Mouse (Mus musculus) CH12.LX (cell line): Measurements from ENCODE around the gene Crtc1. TPM values are rescaled to one million over a fixed set of nuclear protein-coding genes. Genes with fewer than 3 reads are reported as not detected.

Experiments
- DNase-seq: peaks from one replicate; pipeline ENCODE4 v3.0.0-alpha.2; 2013; ENCODE audit errors: extremely low read depth
- H3K27ac ChIP-seq: 2 replicates; pipeline ENCODE4 v1.5.1; 2012; ENCODE audit warnings: low read depth, mild to moderate bottlenecking, control low read depth, moderate library complexity; ENCODE audit not compliant: insufficient read depth
- H3K27me3 ChIP-seq: replicated peaks from 2 replicates; pipeline ENCODE3; 2012; ENCODE audit warnings: inconsistent platforms
- H3K36me3 ChIP-seq, 2 experiments: replicated peaks in 1 of 2; 2 replicates each; pipeline versions ENCODE3 to v1.6.1; 2012; ENCODE audit warnings: inconsistent platforms in 1 of 2, low read length in 1 of 2, mild to moderate bottlenecking in 1 of 2, mixed read lengths in 1 of 2, moderate library complexity in 1 of 2; ENCODE audit not compliant: control insufficient read depth in 1 of 2, insufficient read depth in 1 of 2
- H3K4me1 ChIP-seq, 2 experiments: 2 replicates each; pipeline ENCODE4 v1.6.1; 2012; ENCODE audit warnings: inconsistent platforms in 1 of 2, moderate library complexity in 1 of 2; ENCODE audit not compliant: insufficient read depth in 2 of 2, control insufficient read depth in 1 of 2
- H3K4me2 ChIP-seq: 2 replicates; pipeline ENCODE4 v1.6.1; 2012; ENCODE audit warnings: low read depth, mild to moderate bottlenecking, control low read depth; ENCODE audit not compliant: poor library complexity, insufficient read depth, severe bottlenecking
- H3K4me3 ChIP-seq, 3 experiments: fragments of 150-350 bp in 1 of 3; sonication (generic) in 1 of 3; replicated peaks in 1 of 3; 2 replicates each; pipeline versions ENCODE3 to v1.5.1; 2011 to 2012; ENCODE audit warnings: low read depth in 2 of 3, low read length in 2 of 3, mild to moderate bottlenecking in 2 of 3, moderate library complexity in 2 of 3, control low read depth in 1 of 3, improper control_type of control experiment in 1 of 3, inconsistent platforms in 1 of 3, mixed read lengths in 1 of 3; ENCODE audit not compliant: poor library complexity in 1 of 3
- H3K79me2 ChIP-seq: replicated peaks from 2 replicates; pipeline ENCODE4 v1.6.1; 2012; ENCODE audit warnings: mild to moderate bottlenecking, moderate library complexity; ENCODE audit not compliant: control insufficient read depth, poor library complexity, insufficient read depth, severe bottlenecking; ENCODE audit errors: extremely low read depth
- H3K9ac ChIP-seq: 2 replicates; pipeline ENCODE4 v1.6.1; 2012; ENCODE audit warnings: low read depth, mild to moderate bottlenecking, control low read depth, moderate library complexity; ENCODE audit not compliant: insufficient read depth
- H3K9me3 ChIP-seq: replicated peaks from 2 replicates; pipeline ENCODE3; 2012; ENCODE audit warnings: low read length, inconsistent platforms, mixed read lengths
- CHD1 ChIP-seq: IDR thresholded peaks from 2 replicates; pipeline ENCODE4 v1.6.1; 2012; ENCODE audit warnings: low read depth, low read length, improper control_type of control experiment, inconsistent platforms
- CHD2 ChIP-seq: IDR thresholded peaks from 2 replicates; pipeline ENCODE4 v1.6.1; 2011; ENCODE audit warnings: low read length, improper control_type of control experiment
- CTCF ChIP-seq, 2 experiments: IDR thresholded peaks in 1 of 2; conservative IDR thresholded peaks in 1 of 2; 2 replicates each; pipeline ENCODE4 v1.5.1; 2011 to 2012; ENCODE audit warnings: low read depth in 2 of 2, low read length in 2 of 2, improper control_type of control experiment in 1 of 2, inconsistent platforms in 1 of 2, mild to moderate bottlenecking in 1 of 2, moderate library complexity in 1 of 2
- ELF1 ChIP-seq: IDR thresholded peaks from 2 replicates; pipeline ENCODE4 v1.6.1; 2014; ENCODE audit warnings: low read depth, mild to moderate bottlenecking, inconsistent platforms, low read length, improper control_type of control experiment
- ETS1 ChIP-seq: conservative IDR thresholded peaks from 2 replicates; pipeline ENCODE4 v1.6.1; 2012; ENCODE audit warnings: low read depth, mild to moderate bottlenecking, inconsistent platforms, low read length, improper control_type of control experiment, moderate library complexity
- GABPA ChIP-seq: IDR thresholded peaks from 2 replicates; pipeline ENCODE4 v1.6.1; 2012; ENCODE audit warnings: low read depth, low read length, improper control_type of control experiment, inconsistent platforms; ENCODE audit not compliant: insufficient replicate concordance
- HCFC1 ChIP-seq: IDR thresholded peaks from 2 replicates; pipeline ENCODE4 v1.6.1; 2012; ENCODE audit warnings: low read depth, mild to moderate bottlenecking, inconsistent platforms, low read length, improper control_type of control experiment
- IRF4 ChIP-seq: IDR thresholded peaks from 2 replicates; pipeline ENCODE4 v1.6.1; 2014; ENCODE audit warnings: low read depth, mild to moderate bottlenecking, inconsistent platforms, low read length, improper control_type of control experiment
- JUN ChIP-seq: IDR thresholded peaks from 2 replicates; pipeline ENCODE4 v1.6.1; 2011; ENCODE audit warnings: low read depth, mild to moderate bottlenecking, low read length, improper control_type of control experiment, moderate library complexity; ENCODE audit not compliant: insufficient read depth
- JUND ChIP-seq: conservative IDR thresholded peaks from 2 replicates; pipeline ENCODE4 v1.6.1; 2011; ENCODE audit warnings: low read depth, low read length, improper control_type of control experiment
- KAT2A ChIP-seq: IDR thresholded peaks from 2 replicates; pipeline ENCODE4 v1.6.1; 2012; ENCODE audit warnings: low read length, improper control_type of control experiment, inconsistent platforms; ENCODE audit not compliant: insufficient replicate concordance
- MAFK ChIP-seq: IDR thresholded peaks from 2 replicates; pipeline ENCODE4 v1.6.1; 2011; ENCODE audit warnings: low read length, improper control_type of control experiment; ENCODE audit not compliant: insufficient replicate concordance
- MAX ChIP-seq: IDR thresholded peaks from 2 replicates; pipeline ENCODE4 v1.6.1; 2011; ENCODE audit warnings: low read length, improper control_type of control experiment
- MEF2A ChIP-seq: IDR thresholded peaks from 2 replicates; pipeline ENCODE4 v1.6.1; 2014; ENCODE audit warnings: low read depth, mild to moderate bottlenecking, inconsistent platforms, low read length, improper control_type of control experiment, borderline replicate concordance
- MXI1 ChIP-seq: IDR thresholded peaks from 2 replicates; pipeline ENCODE4 v1.6.1; 2011; ENCODE audit warnings: mild to moderate bottlenecking, low read depth, low read length, improper control_type of control experiment
- MYC ChIP-seq: IDR thresholded peaks from 2 replicates; pipeline ENCODE4 v1.6.1; 2011; ENCODE audit warnings: low read depth, mild to moderate bottlenecking, improper control_type of control experiment, low read length
- NRF1 ChIP-seq: IDR thresholded peaks from 2 replicates; pipeline ENCODE4 v1.6.1; 2014; ENCODE audit warnings: low read depth, mild to moderate bottlenecking, inconsistent platforms, low read length, improper control_type of control experiment, moderate library complexity
- PAX5 ChIP-seq: IDR thresholded peaks from 2 replicates; pipeline ENCODE4 v1.6.1; 2012; ENCODE audit warnings: low read length, inconsistent platforms, mixed read lengths
- POLR2AphosphoS2 ChIP-seq: IDR thresholded peaks from 2 replicates; pipeline ENCODE4 v1.6.1; 2011; ENCODE audit warnings: low read depth, low read length, improper control_type of control experiment
- RAD21 ChIP-seq: IDR thresholded peaks from 2 replicates; pipeline ENCODE4 v1.6.1; 2011; ENCODE audit warnings: low read depth, mild to moderate bottlenecking, low read length, improper control_type of control experiment, moderate library complexity
- RCOR1 ChIP-seq: conservative IDR thresholded peaks from 2 replicates; pipeline ENCODE4 v1.6.1; 2012; ENCODE audit warnings: low read depth, mild to moderate bottlenecking, inconsistent platforms, low read length, improper control_type of control experiment
- SIN3A ChIP-seq: IDR thresholded peaks from 2 replicates; pipeline ENCODE4 v1.6.1; 2012; ENCODE audit warnings: low read length, improper control_type of control experiment, inconsistent platforms
- SMC3 ChIP-seq: IDR thresholded peaks from 2 replicates; pipeline ENCODE4 v1.6.1; 2011; ENCODE audit warnings: low read depth, low read length, improper control_type of control experiment
- UBTF ChIP-seq: IDR thresholded peaks from 2 replicates; pipeline ENCODE4 v1.6.1; 2012; ENCODE audit warnings: low read depth, mild to moderate bottlenecking, inconsistent platforms, low read length, improper control_type of control experiment, moderate library complexity
- USF1 ChIP-seq: IDR thresholded peaks from 2 replicates; pipeline ENCODE4 v1.6.1; 2014; ENCODE audit warnings: low read depth, mild to moderate bottlenecking, inconsistent platforms, low read length, improper control_type of control experiment
- USF2 ChIP-seq: conservative IDR thresholded peaks from 2 replicates; pipeline ENCODE4 v1.6.1; 2011; ENCODE audit warnings: low read depth, low read length, improper control_type of control experiment
- ZC3H11A ChIP-seq: IDR thresholded peaks from 2 replicates; pipeline ENCODE4 v1.6.1; 2012; ENCODE audit warnings: low read depth, mild to moderate bottlenecking, inconsistent platforms, low read length, improper control_type of control experiment
- ZMIZ1 ChIP-seq: IDR thresholded peaks from 2 replicates; pipeline ENCODE4 v1.6.1; 2012; ENCODE audit warnings: low read depth, mild to moderate bottlenecking, inconsistent platforms, low read length, improper control_type of control experiment
- ZNF384 ChIP-seq: IDR thresholded peaks from 2 replicates; pipeline ENCODE4 v1.6.1; 2012; ENCODE audit warnings: low read depth, low read length, improper control_type of control experiment, inconsistent platforms
- dilution Hi-C: fragments of 300-500 bp; cut with MboI; formaldehyde crosslinking; loops from 2 replicates; pipeline ENCODE4 v1.14.3; 2020; ENCODE audit warnings: low sequenced_read_pairs; ENCODE audit not compliant: extremely low pct_unique_long_range_greater_than_20kb, extremely low pct_ligation_motif_present
- in situ Hi-C: fragments of 300-500 bp; cut with MboI; formaldehyde crosslinking; loops from 3 replicates; pipeline ENCODE4 v1.14.3; 2019; ENCODE audit warnings: low sequenced_read_pairs, low pct_ligation_motif_present, low pct_unique_long_range_greater_than_20kb, mixed read lengths
- polyA plus RNA-seq: library from polyadenylated mRNA; unstranded; fragments of >175 nt; gene quantifications from 2 replicates; pipeline ENCODE4 v1.2.1, GENCODE M21; 2012; ENCODE audit warnings: low read depth; ENCODE audit not compliant: insufficient read length
- total RNA-seq, 2 experiments: library from RNA; depleted of rRNA; stranded (reverse); fragments of 300-350 nt in 1 of 2; fragments of >200 nt in 1 of 2; gene quantifications; 2 replicates each; pipeline ENCODE4 v1.2.3; 2012 to 2014

The Crtc1 gene
- total and polyA plus RNA-seq, 3 experiments, result 2.0 to 8.6 (median 2.2) TPM

DNA sequence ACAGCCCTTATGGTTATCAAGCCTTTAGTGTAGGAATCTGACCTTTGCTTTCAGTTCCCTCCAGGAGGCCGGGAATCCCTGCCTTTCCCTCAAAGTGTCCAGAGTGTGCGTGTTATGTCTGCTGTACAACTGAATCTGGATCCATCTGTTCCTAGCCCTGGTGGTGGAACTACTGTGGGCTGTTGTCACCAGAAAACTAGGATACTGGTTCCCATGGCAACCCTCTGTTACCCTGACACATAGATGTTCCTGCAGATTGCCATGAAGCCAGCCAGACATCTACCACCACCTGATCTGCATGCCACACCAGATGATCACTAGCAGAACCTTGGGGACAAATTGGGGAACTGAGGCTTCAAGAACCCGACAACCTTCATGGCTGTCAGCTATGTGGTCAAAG, 42.5 kb upstream of the Crtc1 start:
- DNase-seq, result no peak
- peaks cover 0 to 11% of the 10 kb centered on the region in 2 experiments; a peak in 2 of 4 replicates for H3K4me1 ChIP-seq
- no peaks in the 10 kb centered on the region for H3K79me2 ChIP-seq
- H3K9ac ChIP-seq, result no peak overlapping the region
- no peaks in the 10 kb centered on the region for H3K9me3 ChIP-seq
- H3K4me3 ChIP-seq, result no peak overlapping the region
- dilution Hi-C loops (no loop called here), in situ Hi-C loops (no loop called here)
- peaks cover 84% of the 10 kb centered on the region for H3K27me3 ChIP-seq
- no peak for TF ChIP-seq MAFK
- no peak for TF ChIP-seq KAT2A
- no peak for TF ChIP-seq HCFC1
- TF ChIP-seq GABPA, result no peak
- no peak for TF ChIP-seq MYC
- no peak for TF ChIP-seq JUND
- no peak for TF ChIP-seq ZMIZ1
- no peak for TF ChIP-seq SIN3A
- no peak for TF ChIP-seq POLR2AphosphoS2
- TF ChIP-seq ELF1, result no peak
- TF ChIP-seq SMC3, result no peak
- no peak for TF ChIP-seq ZNF384
- no peak for TF ChIP-seq IRF4
- TF ChIP-seq UBTF, result no peak
- TF ChIP-seq RCOR1, result no peak
- no peak overlapping the region for H3K4me2 ChIP-seq
- H3K27ac ChIP-seq, result no peak overlapping the region
- no peaks in the 10 kb centered on the region for H3K36me3 ChIP-seq

DNA sequence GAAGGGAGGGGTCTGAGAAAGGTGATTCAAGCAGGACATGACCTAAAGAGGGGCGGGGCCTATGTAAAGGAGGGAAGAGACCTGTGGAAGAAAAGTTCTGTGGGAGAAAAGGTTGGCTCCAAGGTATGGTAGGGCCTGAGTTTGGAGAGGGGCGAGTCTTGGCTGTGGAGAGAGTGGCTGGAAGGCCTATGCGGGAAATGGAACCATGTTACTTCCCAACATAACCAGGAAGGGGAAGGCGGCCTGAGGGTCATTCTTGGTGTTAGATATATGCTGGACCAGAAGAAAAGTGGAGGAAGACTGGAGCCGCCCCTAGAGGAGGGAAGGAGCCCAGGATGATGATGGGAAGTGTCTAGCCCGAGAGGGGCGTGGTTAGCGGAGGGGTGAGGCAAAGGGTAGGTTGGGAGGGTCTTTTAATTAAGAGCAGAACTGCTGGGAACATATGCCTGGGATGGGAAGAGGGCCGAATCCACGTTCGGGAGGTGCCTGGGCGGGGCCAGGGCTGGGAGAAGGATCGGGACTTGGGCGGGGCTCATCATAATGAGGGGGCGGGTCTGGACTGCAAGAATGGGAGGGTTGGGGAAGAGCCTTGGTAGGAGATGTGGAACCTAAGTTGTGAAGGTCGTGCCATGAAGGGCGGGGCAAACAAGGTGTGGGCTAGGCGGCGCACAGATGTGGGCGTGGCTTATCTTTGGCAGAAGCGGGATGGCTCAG, 38.0 kb upstream of the Crtc1 start:
- DNase-seq, result peak; percentile 92
- H3K27me3 ChIP-seq, result peaks cover 41% of the 10 kb centered on the region
- H3K4me3 ChIP-seq, result peak overlapping the region; percentile 34 to 76 (median 49)
- no peaks in the 10 kb centered on the region for H3K79me2 ChIP-seq
- peak overlapping the region; percentile 8; the same call in 1 of the 2 replicates for H3K27ac ChIP-seq
- H3K9me3 ChIP-seq, result no peaks in the 10 kb centered on the region
- peaks cover 0 to 17% of the 10 kb centered on the region in 2 experiments for H3K36me3 ChIP-seq
- H3K4me1 ChIP-seq, result peaks cover 0 to 26% of the 10 kb centered on the region in 2 experiments; a peak in 2 of 4 replicates
- H3K4me2 ChIP-seq, result peak overlapping the region; percentile 72
- no peak overlapping the region; the same call in 1 of the 2 replicates for H3K9ac ChIP-seq
- in situ Hi-C loops, result no loop called here
- dilution Hi-C loops, result no loop called here
- no peak for TF ChIP-seq PAX5
- TF ChIP-seq HCFC1, result 0 out of 2 replicates have a peak, but pooled peaks have one; percentile 17
- TF ChIP-seq JUN, result no peak
- TF ChIP-seq ZC3H11A, result no peak
- no peak for TF ChIP-seq RCOR1
- no peak for TF ChIP-seq RAD21
- TF ChIP-seq NRF1, result 0 out of 2 replicates have a peak, but pooled peaks have one; percentile 15
- TF ChIP-seq USF2, result no peak
- no peak for TF ChIP-seq CHD1
- TF ChIP-seq ZMIZ1, result peak; percentile 97
- 0 out of 2 replicates have a peak, but pooled peaks have one; percentile 18 for TF ChIP-seq CHD2
- TF ChIP-seq MXI1, result peak; percentile 31
- TF ChIP-seq MAX, result 0 out of 2 replicates have a peak, but pooled peaks have one; percentile 4
- no peak for TF ChIP-seq POLR2AphosphoS2
- TF ChIP-seq ETS1, result no peak; the same call in 1 of the 2 replicates
- TF ChIP-seq CTCF (conservative IDR thresholded peaks at IDR 0.05 in 1 of 2, IDR thresholded peaks at IDR 0.05 in 1 of 2; ENCODE audit: low read depth in 2 of 2, low read length in 2 of 2), result no peak
- TF ChIP-seq IRF4, result no peak
- no peak; the same call in 1 of the 2 replicates for TF ChIP-seq SIN3A
- no peak for TF ChIP-seq USF1
- peak; percentile 39; the same call in 1 of the 2 replicates for TF ChIP-seq ELF1
- no peak for TF ChIP-seq JUND
- no peak for TF ChIP-seq UBTF
- no peak for TF ChIP-seq MEF2A
- TF ChIP-seq ZNF384, result 0 out of 2 replicates have a peak, but pooled peaks have one; percentile 11
